Mouse (Mus musculus) adrenal gland, postnatal 36 days (tissue): ENCODE measurements around the gene Cln5. TPM values are rescaled to one million over a fixed set of nuclear protein-coding genes. Genes with fewer than 3 reads are reported as not detected.

ENCODE experiments used
- DNase-seq, 2 experiments: peaks; one replicate each; pipeline ENCODE4 v3.0.0; 2021; ENCODE audit warnings: mixed read lengths in 1 of 2
- total RNA-seq, 2 experiments: library from RNA; stranded (reverse); gene quantifications; 2 replicates each; pipeline ENCODE4 v1.2.3; 2021

Gene Cln5
- total RNA-seq, 2 experiments from 2014 or later: 25.1 to 34.5 TPM

DNA sequence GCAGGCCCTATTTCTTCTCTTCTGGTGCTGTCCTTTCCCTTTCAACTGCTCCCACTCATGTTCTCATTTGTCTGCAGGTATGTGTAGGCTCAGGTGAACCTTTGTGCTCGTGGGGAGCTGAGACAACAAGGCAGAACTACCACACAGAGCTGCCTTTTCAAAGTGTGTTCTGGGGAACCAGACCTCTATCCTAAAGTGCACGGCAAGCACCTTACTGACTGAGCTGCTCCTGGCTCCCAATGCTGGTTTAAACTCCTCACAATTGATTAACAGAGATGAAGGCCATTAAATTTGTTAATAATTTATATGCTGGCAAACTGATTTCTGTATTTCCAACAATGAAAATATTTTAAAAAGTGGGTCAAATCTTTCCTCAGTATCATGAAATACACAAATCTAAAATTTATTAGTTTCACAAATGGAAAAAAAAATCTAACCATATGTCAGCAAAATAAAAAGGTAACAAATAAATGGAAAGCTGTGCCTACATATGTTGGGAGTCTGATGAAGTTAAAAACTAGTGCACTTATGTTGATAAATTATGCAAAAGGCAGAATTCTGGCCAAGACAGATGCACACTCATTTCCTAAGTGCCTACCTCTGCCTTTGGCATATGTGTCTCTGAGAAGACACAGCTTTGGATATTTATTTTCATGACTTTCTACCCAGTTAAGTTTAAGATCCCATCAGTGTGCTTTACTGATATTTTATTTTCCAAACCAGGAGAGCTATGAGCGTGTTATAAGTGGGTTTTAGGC lies 42.8 kb downstream of the Cln5 start:
- DNase-seq: no peak

DNA sequence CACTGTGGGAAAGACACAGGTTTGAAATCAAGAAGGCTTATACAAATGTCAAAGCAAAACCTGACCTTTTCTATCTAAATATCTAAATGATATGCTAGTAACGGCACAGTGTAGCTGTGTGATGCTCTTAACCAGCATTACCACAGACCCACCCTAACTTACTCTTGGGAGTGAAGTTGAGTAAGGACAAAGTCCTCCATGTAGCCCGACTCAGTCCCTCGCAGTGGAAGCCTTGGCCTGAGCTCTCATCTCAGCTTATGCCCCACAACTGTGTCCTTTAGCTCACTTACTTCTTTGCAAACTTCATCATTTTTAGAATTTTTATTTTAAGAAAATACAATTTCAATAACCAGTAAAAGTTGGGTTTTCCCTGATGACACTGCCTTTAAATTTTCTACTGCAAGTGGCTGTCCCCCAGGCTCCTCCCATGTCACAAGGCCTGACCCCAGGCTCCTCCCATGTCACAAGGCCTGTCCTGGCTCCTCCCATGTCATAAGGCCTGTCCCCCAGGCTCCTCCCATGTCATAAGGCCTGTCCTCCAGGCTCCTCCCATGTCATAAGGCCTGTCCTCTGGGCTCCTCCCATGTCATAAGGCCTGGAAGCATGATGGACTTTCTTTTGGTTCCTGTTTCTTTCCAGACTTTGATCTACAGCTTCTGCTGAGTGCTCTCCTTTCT lies 45.1 kb downstream of the Cln5 start:
- DNase-seq: no peak

- DNase-seq: no peak
These were observed 55.7 kb downstream of the Cln5 start for GRCm38 (mm10) chr14:103125756-103126155.

Other genes with a start within 250 kb of the Cln5 start
- gene Kctd12, start 87.6 kb upstream of the Cln5 start, total RNA-seq: 10 to 100 TPM; 32.5 to 43.8 TPM
- gene Acod1, start 23.2 kb upstream of the Cln5 start, total RNA-seq: not detected
- gene Fbxl3, start 29.4 kb downstream of the Cln5 start, total RNA-seq: 10 to 100 TPM; 73.4 to 75.6 TPM